Mouse (Mus musculus): ENCODE measurements around the gene Rngtt. TPM values are rescaled to one million over a fixed set of nuclear protein-coding genes. Genes with fewer than 3 reads are reported as not detected.
"Not testable (repeated sequence)": the region's sequence is repeated elsewhere in the genome, so short reads cannot be mapped to it uniquely, and the experiment has no call there.

The Rngtt gene
- polyA plus RNA-seq, 1 experiment, result 10.3 TPM

DNA sequence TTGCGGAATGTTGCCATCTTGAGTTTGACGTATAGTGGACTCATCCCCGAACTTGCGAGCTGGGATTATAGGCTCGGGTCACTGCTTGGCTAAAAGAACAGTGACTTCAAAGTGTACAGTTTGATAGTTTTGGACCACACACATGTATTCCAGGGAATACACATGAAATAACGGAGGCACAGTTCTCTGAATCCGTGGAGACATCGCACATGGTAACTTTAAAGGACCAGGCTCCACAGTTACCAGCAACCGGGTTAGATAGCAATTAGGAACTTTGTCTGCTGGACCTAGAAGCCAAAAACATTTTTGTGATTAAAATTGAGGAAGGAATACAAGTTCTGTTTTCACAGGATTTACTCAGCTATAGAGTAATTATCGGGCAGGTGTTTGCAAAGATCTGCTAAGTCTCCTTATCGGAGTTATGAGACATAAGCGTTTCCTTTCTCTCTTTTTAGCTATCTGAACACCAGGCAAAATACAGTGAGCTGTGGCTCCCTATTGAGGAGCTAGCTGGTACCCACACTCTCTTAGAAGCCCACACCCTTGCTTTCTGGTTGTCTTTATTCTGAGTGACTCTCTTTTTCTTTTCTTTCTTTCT lies 828 bp downstream of the Rngtt start:
- TF ChIP-seq POLR2A (IDR thresholded peaks at IDR 0.05; ENCODE audit: extremely low read depth, insufficient read depth, low read length), result no peak
- no peak for TF ChIP-seq CTCF (IDR thresholded peaks at IDR 0.05; ENCODE audit: extremely low read depth, insufficient read depth, low read length)
- H3K27ac ChIP-seq (ENCODE audit: insufficient read depth, low read length), result no peak overlapping the region
- peak overlapping the region; percentile 89 for H3K4me3 ChIP-seq (ENCODE audit: insufficient read depth, low read length)
- no peaks in the 10 kb centered on the region for H3K4me1 ChIP-seq (ENCODE audit: control insufficient read depth, insufficient read depth, low read length)

DNA sequence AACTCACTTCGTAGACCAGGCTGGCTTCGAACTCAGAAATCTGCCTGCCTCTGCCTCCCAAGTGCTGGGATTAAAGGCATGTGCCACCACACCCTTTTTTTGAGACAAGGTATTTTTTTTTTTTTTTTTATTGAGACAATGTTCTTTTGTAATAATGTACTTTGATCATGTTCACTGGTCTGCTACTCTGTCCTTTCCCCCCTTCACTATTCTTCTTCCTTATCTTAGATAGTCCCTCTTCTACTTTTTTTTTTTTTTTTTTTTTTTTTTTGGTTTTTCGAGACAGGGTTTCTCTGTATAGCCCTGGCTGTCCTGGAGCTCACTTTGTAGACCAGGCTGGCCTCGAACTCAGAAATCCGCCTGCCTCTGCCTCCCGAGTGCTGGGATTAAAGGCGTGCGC lies 4.0 kb downstream of the Rngtt start:
- H3K4me1 ChIP-seq (ENCODE audit: control insufficient read depth, insufficient read depth, low read length); H3K27ac ChIP-seq (ENCODE audit: insufficient read depth, low read length); H3K4me3 ChIP-seq (ENCODE audit: insufficient read depth, low read length): not testable (repeated sequence)

DNA sequence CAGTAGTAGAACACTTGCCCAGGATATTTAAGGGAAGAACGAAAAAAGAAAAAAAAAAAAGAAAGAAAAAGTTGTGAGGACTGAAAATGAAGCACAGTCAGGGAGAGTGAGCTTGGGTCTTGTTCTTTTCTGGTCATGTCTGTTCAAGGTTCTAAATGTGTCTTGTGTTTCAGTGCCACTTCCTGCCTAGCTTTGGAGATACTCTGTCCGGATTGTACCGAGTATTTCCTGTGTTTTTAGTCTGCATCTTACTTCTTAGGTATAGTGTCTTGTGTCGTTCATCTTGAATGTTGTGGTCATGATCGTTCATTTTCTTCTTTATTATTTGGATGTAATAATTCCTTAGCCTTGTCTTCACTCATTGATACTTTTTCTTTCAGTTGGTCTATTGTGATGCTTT lies 5.7 kb downstream of the Rngtt start:
- Histone ChIP-seq H3K4me3 (ENCODE audit: insufficient read depth, low read length) (no peak overlapping the region), H3K4me1 (ENCODE audit: control insufficient read depth, insufficient read depth, low read length) (no peaks in the 10 kb centered on the region), H3K27ac (ENCODE audit: insufficient read depth, low read length) (no peak overlapping the region)
- TF ChIP-seq CTCF (IDR thresholded peaks at IDR 0.05; ENCODE audit: extremely low read depth, insufficient read depth, low read length) (no peak), POLR2A (IDR thresholded peaks at IDR 0.05; ENCODE audit: extremely low read depth, insufficient read depth, low read length) (no peak)

DNA sequence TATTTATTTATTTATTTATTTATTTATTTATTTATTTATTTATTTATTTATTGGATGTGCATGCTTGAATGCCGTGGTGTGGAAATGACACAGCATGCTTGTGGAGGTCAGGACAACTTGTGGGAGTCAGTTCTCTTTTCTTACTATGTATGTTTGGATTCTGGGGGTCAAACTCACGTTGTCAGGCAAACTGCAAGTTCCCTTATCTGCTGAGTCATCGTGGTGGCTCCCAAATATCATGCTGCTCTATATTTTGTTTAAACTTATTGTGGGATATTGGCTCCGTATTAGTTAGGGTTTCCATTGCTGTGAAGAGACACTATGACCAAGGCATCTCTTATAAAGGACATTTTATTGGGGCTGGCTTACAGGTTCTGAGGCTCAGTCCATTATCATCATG lies 21.0 kb downstream of the Rngtt start:
- no peak for TF ChIP-seq CTCF (IDR thresholded peaks at IDR 0.05; ENCODE audit: extremely low read depth, insufficient read depth, low read length)
- TF ChIP-seq POLR2A (IDR thresholded peaks at IDR 0.05; ENCODE audit: extremely low read depth, insufficient read depth, low read length), result no peak
- no peak overlapping the region for H3K4me3 ChIP-seq (ENCODE audit: insufficient read depth, low read length)
- no peak overlapping the region for H3K27ac ChIP-seq (ENCODE audit: insufficient read depth, low read length)
- no peaks in the 10 kb centered on the region for H3K4me1 ChIP-seq (ENCODE audit: control insufficient read depth, insufficient read depth, low read length)

DNA sequence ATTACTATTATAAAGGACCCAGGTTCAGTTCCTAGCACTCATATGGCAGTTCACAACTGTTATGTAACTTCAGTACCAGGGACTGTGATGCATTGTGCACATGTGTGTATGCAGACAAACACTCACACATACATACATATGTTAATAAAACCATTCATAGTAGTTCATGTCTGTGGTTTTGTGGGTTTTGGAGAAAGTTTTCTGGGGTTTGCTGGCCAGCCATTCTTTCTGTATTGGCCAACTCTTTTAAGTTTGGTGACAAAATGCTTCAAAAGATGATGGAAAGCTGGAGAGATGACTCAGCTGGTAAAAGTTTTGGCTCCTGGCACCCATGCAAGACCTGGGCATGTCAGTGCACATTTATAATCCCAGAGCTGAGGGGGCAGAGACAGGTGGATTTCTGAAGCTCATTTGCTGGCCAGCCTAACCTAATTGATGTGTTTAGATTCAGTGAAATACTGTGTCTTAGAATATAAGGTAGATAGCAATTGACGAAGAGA lies 22.9 kb downstream of the Rngtt start:
- no peak overlapping the region for H3K4me3 ChIP-seq (ENCODE audit: insufficient read depth, low read length)
- no peak for TF ChIP-seq POLR2A (IDR thresholded peaks at IDR 0.05; ENCODE audit: extremely low read depth, insufficient read depth, low read length)
- no peaks in the 10 kb centered on the region for H3K4me1 ChIP-seq (ENCODE audit: control insufficient read depth, insufficient read depth, low read length)
- no peak overlapping the region for H3K27ac ChIP-seq (ENCODE audit: insufficient read depth, low read length)

DNA sequence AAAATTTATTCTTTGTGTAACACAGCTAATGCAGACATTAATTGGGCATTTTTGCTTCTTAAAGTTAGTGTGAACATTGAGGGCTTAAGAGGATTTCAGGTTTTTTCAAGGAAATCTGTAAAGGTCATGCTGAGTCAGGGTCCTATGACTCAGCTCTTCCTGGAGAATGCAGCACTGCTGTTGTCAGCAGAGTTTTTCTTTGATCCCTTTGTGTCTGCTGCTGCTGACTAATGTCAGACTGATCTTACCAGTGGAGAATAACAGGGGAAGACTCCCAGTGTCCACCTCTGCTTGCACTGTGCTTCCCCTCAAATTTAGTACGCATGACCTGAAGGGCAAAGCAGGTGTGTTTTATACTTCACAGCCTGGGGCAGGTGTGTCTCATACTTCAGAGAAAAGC lies 27.9 kb downstream of the Rngtt start:
- no peak for TF ChIP-seq CTCF (IDR thresholded peaks at IDR 0.05; ENCODE audit: extremely low read depth, insufficient read depth, low read length)
- TF ChIP-seq POLR2A (IDR thresholded peaks at IDR 0.05; ENCODE audit: extremely low read depth, insufficient read depth, low read length), result no peak
- no peak overlapping the region for H3K4me3 ChIP-seq (ENCODE audit: insufficient read depth, low read length)
- no peak overlapping the region for H3K27ac ChIP-seq (ENCODE audit: insufficient read depth, low read length)
- H3K4me1 ChIP-seq (ENCODE audit: control insufficient read depth, insufficient read depth, low read length), result no peaks in the 10 kb centered on the region

DNA sequence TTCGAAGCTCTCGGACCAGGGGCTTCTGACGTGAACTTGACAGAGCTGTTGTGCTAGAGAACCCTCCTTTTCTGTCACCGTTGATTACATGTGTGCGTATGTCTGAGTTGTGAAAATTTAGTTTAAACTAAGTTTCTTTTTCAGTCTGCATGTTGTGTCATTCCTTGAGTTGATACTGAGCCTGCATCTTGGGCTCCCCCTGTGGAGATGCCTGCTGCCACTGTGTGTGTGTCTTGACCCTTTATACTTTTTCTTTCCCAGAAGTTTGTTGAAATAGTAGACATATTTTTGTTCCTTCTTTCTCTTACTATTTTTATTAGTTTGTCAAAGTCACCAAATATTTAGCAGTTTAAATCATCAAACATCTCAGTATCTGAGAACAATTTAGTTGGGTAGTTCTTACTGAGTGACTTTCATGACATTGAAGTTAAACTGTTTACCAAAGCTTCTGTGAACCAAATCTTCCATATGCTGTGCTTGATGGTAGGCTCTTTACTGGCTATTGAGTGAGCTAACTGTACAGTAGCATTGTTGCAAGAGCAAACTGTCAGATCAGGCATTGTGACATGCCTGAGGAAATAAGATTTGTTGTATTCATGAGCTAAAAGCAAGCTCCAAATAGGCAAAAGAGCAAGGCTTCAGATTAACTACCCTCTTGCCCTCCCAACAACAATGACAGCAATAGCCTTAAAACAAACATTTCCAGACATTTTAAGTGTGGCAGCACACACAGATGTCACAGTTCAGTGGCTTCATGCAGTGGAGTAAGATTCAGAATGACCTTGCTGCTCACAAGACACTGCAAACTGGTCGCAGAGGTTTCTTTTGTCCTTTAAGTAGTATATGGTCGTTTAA lies 33.0 kb downstream of the Rngtt start:
- Histone ChIP-seq H3K27ac (ENCODE audit: insufficient read depth, low read length) (no peak overlapping the region), H3K4me3 (ENCODE audit: insufficient read depth, low read length) (no peak overlapping the region), H3K4me1 (ENCODE audit: control insufficient read depth, insufficient read depth, low read length) (no peaks in the 10 kb centered on the region)
- no peak for TF ChIP-seq CTCF (IDR thresholded peaks at IDR 0.05; ENCODE audit: extremely low read depth, insufficient read depth, low read length)
- no peak for TF ChIP-seq POLR2A (IDR thresholded peaks at IDR 0.05; ENCODE audit: extremely low read depth, insufficient read depth, low read length)

DNA sequence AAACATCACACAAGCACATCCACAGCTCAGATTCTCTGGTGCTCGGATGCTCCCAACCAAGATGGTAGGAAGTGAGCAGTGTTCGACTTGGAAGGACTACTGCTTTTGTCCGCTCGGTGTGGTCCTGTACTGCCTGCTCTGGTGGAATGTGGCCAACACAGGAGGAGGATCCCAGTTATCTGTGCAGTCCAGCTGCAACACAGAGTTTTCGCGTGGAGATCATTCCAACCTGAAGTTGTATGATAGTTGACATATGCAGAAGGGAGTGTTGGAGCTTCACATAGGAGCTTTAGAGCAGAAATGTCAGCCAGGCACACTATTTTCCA lies 33.6 kb downstream of the Rngtt start:
- TF ChIP-seq POLR2A (IDR thresholded peaks at IDR 0.05; ENCODE audit: extremely low read depth, insufficient read depth, low read length) (no peak), CTCF (IDR thresholded peaks at IDR 0.05; ENCODE audit: extremely low read depth, insufficient read depth, low read length) (no peak)
- Histone ChIP-seq H3K4me3 (ENCODE audit: insufficient read depth, low read length) (no peak overlapping the region), H3K4me1 (ENCODE audit: control insufficient read depth, insufficient read depth, low read length) (no peaks in the 10 kb centered on the region), H3K27ac (ENCODE audit: insufficient read depth, low read length) (no peak overlapping the region)

DNA sequence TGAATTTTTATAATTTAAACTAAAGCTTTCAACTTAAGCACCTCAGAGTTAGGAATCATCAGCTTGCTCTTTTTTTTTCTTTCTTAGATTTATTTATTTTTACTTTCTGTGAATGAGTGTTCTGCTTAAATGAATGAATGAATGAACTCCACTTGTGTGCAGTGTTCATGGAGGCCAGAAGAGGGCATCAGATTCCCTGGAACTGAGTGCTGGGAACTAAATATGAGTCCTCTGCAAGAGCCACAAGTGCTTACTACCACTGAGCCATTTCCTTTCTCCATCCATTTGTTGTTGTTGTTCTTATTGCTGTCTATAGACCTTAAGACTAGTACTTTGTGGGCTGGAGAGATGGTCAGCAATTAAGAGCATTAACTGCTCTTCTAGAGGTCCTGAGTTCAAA lies 53.3 kb downstream of the Rngtt start:
- H3K4me1 ChIP-seq (ENCODE audit: control insufficient read depth, insufficient read depth, low read length), result no peaks in the 10 kb centered on the region
- no peak overlapping the region for H3K27ac ChIP-seq (ENCODE audit: insufficient read depth, low read length)
- H3K4me3 ChIP-seq (ENCODE audit: insufficient read depth, low read length), result no peak overlapping the region
- TF ChIP-seq POLR2A (IDR thresholded peaks at IDR 0.05; ENCODE audit: extremely low read depth, insufficient read depth, low read length) (no peak), CTCF (IDR thresholded peaks at IDR 0.05; ENCODE audit: extremely low read depth, insufficient read depth, low read length) (no peak)

DNA sequence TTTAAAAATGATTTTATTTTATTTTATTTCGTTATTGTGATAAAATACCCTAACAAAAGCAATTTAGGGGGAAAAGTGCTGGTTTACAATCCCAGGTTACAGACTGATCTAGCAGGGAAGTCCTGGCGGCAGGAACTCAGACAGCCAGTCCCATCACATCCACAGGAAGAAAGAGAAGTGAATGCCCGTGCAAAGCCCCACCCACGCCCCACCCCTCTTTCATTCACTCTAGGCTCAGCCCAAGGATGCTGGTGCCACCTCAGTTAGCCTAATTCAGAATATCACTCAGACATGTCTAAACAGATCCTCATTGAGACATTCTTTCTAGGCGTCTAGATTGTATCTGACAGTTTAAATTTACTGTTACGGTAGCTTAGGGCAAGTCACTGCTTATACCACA lies 64.8 kb downstream of the Rngtt start:
- Histone ChIP-seq H3K4me3 (ENCODE audit: insufficient read depth, low read length) (no peak overlapping the region), H3K4me1 (ENCODE audit: control insufficient read depth, insufficient read depth, low read length) (no peaks in the 10 kb centered on the region), H3K27ac (ENCODE audit: insufficient read depth, low read length) (no peak overlapping the region)
- TF ChIP-seq POLR2A (IDR thresholded peaks at IDR 0.05; ENCODE audit: extremely low read depth, insufficient read depth, low read length), result no peak
- no peak for TF ChIP-seq CTCF (IDR thresholded peaks at IDR 0.05; ENCODE audit: extremely low read depth, insufficient read depth, low read length)

Measured in cortical plate, adult 2 months (tissue).